Mouse (Mus musculus) liver, postnatal 0 days (tissue): ENCODE data around the gene Cnnm3.

ENCODE experiments used
- CTCF ChIP-seq: sonication (generic); IDR thresholded peaks from 2 replicates; pipeline ENCODE4 v1.5.1; 2016; ENCODE audit warnings: antibody characterized with exemption, low read depth
- EP300 ChIP-seq: IDR thresholded peaks from 2 replicates; pipeline ENCODE4 v1.6.1; 2016; ENCODE audit warnings: antibody characterized with exemption, low read depth, mild to moderate bottlenecking

DNA sequence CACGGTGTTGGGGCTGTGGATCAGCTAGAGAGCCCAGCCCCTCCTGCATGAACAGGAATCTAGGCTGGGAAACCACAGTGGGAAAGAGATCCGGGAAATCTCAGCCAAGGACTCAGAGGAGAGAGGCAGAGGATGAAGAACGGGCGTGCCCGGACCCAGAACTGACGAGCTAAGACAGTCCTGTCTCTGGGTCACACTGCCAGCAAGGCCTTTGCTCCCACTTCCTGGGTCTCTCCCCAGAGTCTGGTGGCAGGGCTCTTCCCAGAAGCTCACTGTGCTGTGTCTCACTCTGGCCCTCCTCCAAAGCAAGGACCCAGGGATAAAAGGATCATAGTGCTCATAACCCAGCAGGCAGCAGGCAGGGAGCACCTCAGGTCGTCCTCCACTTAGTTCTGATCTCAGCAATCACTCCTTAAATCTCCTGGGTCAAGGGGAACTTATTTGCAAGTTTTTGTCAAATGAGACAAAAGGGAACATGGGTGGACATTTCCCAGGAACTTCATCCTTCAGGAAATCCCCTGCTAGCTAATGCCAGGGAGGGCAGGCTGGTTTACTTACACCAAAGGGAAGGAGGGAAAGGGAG lies 58.1 kb downstream of the Cnnm3 start:
- TF ChIP-seq CTCF, result no peak
- no peak for TF ChIP-seq EP300
